Mouse (Mus musculus) central nervous system, embryonic 11.5 days (tissue): ENCODE results near the gene Degs2. TPM values are rescaled to one million over a fixed set of nuclear protein-coding genes. Genes with fewer than 3 reads are reported as not detected.

Experiments used
- polyA plus RNA-seq: library from polyadenylated mRNA; depleted of rRNA; stranded (reverse); fragments of >200 nt; gene quantifications from 2 replicates; pipeline ENCODE4 v1.2.3, GENCODE M21; 2012; rRNA removed

Gene Degs2
- 0.04 and 0.15 TPM in 2 replicates for polyA plus RNA-seq

GRCm38 (mm10) chr12:108702185-108702584, at the start of gene Degs2:
Gene Degs2 (minus strand): TSS chr12:108702315.

Other genes with a start within 250 kb of the Degs2 start
- gene Evl, start 147.6 kb downstream of the Degs2 start, polyA plus RNA-seq: 227 and 228 TPM in 2 replicates
- 39.0 and 40.4 TPM in 2 replicates for gene Yy1, start 90.7 kb upstream of the Degs2 start, polyA plus RNA-seq
- gene Slc25a29, start 133.6 kb upstream of the Degs2 start, polyA plus RNA-seq: 4.2 and 8.5 TPM in 2 replicates
- 25.6 and 26.8 TPM in 2 replicates for gene Slc25a47, start 133.7 kb upstream of the Degs2 start, polyA plus RNA-seq
- gene Wdr25, start 191.3 kb upstream of the Degs2 start, polyA plus RNA-seq: 9.5 and 11.0 TPM in 2 replicates
- 64.8 and 80.3 TPM in 2 replicates for gene Wars, start 191.9 kb upstream of the Degs2 start, polyA plus RNA-seq